Mouse (Mus musculus): Measurements from ENCODE around the gene Hjurp. TPM values are rescaled to one million over a fixed set of nuclear protein-coding genes. Genes with fewer than 3 reads are reported as not detected.

The Hjurp gene
- polyA plus RNA-seq, 1 experiment from 2014 or later: 141 TPM

DNA sequence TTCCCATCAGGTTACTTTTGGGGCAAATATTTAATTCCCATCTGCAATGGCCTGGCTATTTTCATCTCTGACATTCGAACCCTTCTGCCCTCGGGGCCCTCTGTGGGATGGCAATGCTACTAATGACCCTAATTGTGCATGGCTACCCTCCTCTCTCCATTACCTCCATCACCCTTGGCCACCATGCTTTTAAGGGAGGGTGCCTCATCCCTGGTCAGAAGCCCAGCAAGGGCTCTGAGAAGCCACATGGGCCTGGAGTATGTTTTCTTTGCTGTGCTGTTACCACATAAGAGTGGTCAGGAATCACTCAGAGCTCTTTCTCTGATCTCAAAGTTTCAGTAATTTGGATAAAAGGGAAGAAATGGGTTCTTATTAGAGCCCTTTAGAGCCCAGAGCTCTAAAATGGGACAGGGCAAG lies 22.1 kb upstream of the Hjurp start:
- 78% methylated on average over 2 of the region's 2 CpGs for WGBS
- no peak overlapping the region for H3K9ac ChIP-seq (ENCODE audit: low read length)
- H3K4me1 ChIP-seq (ENCODE audit: control insufficient read depth, insufficient read depth, low read length): no peaks in the 10 kb centered on the region
- peaks cover 81% of the 10 kb centered on the region for H3K9me3 ChIP-seq (ENCODE audit: control insufficient read depth, low read length)
- no peak overlapping the region for H3K27ac ChIP-seq (ENCODE audit: low read depth, low read length)
- no peaks in the 10 kb centered on the region for H3K36me3 ChIP-seq (ENCODE audit: control insufficient read depth, insufficient read depth, low read length)
- no peak overlapping the region for H3K4me2 ChIP-seq (ENCODE audit: low read depth)
- no peaks in the 10 kb centered on the region for H3K27me3 ChIP-seq (ENCODE audit: control insufficient read depth, insufficient read depth, low read length)
- no peak for ATAC-seq (ENCODE audit: insufficient read depth, low FRiP score, low TSS enrichment)
- H3K4me3 ChIP-seq (ENCODE audit: low read depth, low read length): no peak overlapping the region
- DNase-seq (ENCODE audit: low spot score): peak; percentile 9

DNA sequence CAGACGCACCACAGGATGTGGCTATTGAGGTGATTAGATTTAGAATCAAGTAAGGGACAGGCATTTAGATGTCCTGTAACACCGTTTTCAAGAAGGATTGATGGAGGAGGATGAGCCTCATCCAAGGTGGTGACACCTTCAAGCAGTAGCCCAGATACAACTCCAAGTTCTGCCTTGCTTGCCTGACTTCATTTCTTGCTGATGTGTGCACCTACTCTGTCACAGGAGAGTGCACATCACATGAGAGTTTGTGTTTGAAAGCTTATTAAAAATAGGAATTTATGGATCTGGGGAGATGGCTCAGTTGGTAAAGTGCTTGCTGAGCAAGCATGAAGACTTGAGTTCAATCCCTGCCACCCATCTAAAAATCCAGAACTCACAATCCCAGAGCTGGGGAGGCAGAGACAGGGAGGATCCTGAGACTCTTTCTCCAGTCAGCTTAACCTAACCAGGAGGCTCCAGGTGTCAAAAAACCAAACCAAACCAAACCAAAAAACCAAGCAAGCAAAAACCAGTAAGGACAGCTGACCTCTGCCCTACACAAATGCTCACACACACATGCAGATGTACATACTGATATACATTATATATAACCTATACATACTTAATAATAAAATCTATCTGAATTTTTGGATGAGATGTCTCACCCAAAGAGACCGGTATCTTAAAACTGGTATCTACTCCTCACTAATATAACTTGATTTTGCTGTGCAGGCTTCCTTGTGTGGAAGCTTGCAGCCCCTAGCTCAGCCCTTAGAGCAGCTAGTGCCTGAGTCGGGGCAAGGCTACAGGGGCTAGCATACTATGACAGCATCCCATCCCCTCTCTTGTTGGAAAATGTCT lies 21.5 kb upstream of the Hjurp start:
- no peaks in the 10 kb centered on the region for H3K4me1 ChIP-seq (ENCODE audit: control insufficient read depth, insufficient read depth, low read length)
- no peak for ATAC-seq (ENCODE audit: insufficient read depth, low FRiP score, low TSS enrichment)
- H3K36me3 ChIP-seq (ENCODE audit: control insufficient read depth, insufficient read depth, low read length): no peaks in the 10 kb centered on the region
- no peak overlapping the region for H3K9ac ChIP-seq (ENCODE audit: low read length)
- WGBS: 68% methylated on average over 4 of the region's 4 CpGs
- H3K9me3 ChIP-seq (ENCODE audit: control insufficient read depth, low read length): peaks cover 80% of the 10 kb centered on the region
- no peak overlapping the region for H3K27ac ChIP-seq (ENCODE audit: low read depth, low read length)
- H3K27me3 ChIP-seq (ENCODE audit: control insufficient read depth, insufficient read depth, low read length): no peaks in the 10 kb centered on the region
- peak; percentile 11 for DNase-seq (ENCODE audit: low spot score)
- no peak overlapping the region for H3K4me3 ChIP-seq (ENCODE audit: low read depth, low read length)
- H3K4me2 ChIP-seq (ENCODE audit: low read depth): no peak overlapping the region

DNA sequence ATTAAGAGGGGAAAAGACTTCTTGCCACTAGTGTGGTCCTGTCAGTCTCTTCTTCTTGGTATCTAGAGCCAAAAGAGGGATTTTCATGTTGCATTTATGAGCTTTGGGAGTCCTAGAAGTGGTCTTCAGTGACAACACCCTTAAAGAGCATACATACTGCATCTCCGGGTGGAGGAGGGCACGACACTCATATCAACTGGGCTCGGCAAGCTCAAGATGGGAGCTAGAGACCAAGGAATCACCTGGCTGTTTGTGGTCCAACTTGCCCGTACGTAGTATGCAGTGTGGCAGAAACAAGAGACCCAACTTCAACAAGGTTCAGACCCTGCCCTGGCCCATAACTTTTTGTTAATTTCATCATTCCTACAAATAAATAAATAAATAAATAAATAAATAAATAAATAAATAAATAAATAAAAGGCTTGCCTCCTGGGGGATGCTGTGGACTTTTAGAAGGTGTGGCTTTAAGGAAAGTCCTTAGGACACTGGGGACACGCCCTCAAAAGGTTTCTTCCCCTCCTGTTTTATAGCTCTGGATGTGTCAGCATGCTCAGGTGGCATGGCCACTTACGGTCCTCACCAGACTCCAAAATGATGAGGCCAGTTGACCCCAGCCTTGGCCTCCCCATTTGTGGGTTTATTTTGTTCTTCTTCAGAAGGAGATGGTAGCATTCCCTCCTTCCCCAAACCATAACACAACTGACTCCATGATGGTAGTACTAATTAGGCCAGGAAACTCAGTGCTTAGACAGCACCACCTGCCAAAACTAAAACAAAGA lies 20.2 kb upstream of the Hjurp start:
- no peaks in the 10 kb centered on the region for H3K27me3 ChIP-seq (ENCODE audit: control insufficient read depth, insufficient read depth, low read length)
- 67% methylated on average over 7 of the region's 7 CpGs for WGBS
- H3K4me3 ChIP-seq (ENCODE audit: low read depth, low read length): no peak overlapping the region
- no peak for ATAC-seq (ENCODE audit: insufficient read depth, low FRiP score, low TSS enrichment)
- no peaks in the 10 kb centered on the region for H3K36me3 ChIP-seq (ENCODE audit: control insufficient read depth, insufficient read depth, low read length)
- H3K9ac ChIP-seq (ENCODE audit: low read length): no peak overlapping the region
- no peak overlapping the region for H3K4me2 ChIP-seq (ENCODE audit: low read depth)
- peaks cover 71% of the 10 kb centered on the region for H3K9me3 ChIP-seq (ENCODE audit: control insufficient read depth, low read length)
- H3K4me1 ChIP-seq (ENCODE audit: control insufficient read depth, insufficient read depth, low read length): no peaks in the 10 kb centered on the region
- DNase-seq (ENCODE audit: low spot score): peak; percentile 9
- no peak overlapping the region for H3K27ac ChIP-seq (ENCODE audit: low read depth, low read length)

DNA sequence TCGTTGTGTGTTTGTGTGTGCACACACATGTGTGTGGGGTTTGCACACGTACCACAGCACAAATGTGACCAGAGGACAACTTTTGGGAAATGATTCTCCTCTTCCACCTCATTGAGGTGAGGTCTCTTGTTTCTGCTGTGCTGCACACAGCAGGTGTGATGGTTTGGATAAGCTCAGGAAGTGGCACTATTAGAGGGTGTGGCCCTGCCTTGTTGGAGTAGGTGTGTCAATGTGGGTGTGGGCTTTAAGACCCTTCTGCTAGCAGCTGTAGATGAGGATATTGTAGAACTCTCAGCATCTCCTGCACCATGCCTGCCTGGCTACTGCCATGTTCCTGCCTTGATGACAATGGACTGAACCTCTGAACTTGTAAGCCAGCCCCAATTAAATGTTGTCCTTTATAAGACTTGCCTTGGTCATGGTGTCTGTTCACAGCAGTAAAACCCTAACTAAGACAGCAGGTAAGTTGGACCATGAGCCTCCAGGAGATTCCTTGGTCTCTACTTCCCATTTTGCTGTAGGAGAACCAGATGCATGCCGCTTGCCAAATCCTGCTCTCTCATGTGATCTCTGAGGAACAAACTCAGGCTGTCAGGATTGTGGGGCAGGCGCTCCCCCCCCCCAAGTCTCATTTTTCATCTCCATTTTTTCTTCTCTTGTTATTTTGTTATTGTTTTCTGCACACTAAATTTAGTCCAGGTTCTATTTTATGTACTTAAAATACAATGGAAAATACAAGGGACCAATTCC lies 18.9 kb upstream of the Hjurp start:
- Histone ChIP-seq H3K36me3 (ENCODE audit: control insufficient read depth, insufficient read depth, low read length) (no peaks in the 10 kb centered on the region), H3K27me3 (ENCODE audit: control insufficient read depth, insufficient read depth, low read length) (no peaks in the 10 kb centered on the region), H3K4me1 (ENCODE audit: control insufficient read depth, insufficient read depth, low read length) (no peaks in the 10 kb centered on the region), H3K4me2 (ENCODE audit: low read depth) (no peak overlapping the region), H3K4me3 (ENCODE audit: low read depth, low read length) (no peak overlapping the region), H3K9me3 (ENCODE audit: control insufficient read depth, low read length) (peaks cover 68% of the 10 kb centered on the region), H3K27ac (ENCODE audit: low read depth, low read length) (no peak overlapping the region), H3K9ac (ENCODE audit: low read length) (no peak overlapping the region)
- peak; percentile 10 for DNase-seq (ENCODE audit: low spot score)
- 74% methylated on average over 4 of the region's 4 CpGs for WGBS
- ATAC-seq (ENCODE audit: insufficient read depth, low FRiP score, low TSS enrichment): 0 out of 2 replicates have a peak, but pooled peaks have one; percentile 10

DNA sequence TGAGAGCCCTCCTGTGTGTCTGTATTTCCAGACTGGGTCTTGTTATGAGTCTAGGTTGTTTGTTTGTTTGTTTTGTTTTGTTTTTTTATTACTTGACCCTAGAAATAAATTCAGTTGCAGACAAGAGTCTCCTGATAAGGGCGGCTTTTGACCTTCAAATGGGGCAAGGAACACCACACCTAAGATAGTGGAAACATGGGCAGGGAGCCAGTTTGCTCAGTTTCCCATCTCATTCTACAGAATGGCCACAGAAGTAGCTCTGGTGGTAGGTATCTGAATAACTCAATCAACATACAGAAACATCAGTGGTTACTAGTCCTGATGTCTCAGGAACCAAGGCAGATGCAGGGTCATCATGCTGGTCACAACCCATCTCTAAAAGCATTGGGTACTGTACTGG lies 17.2 kb upstream of the Hjurp start:
- ATAC-seq (ENCODE audit: insufficient read depth, low FRiP score, low TSS enrichment) (no peak), DNase-seq (ENCODE audit: low spot score) (no peak)
- WGBS: 17% methylated on average over 1 of the region's 1 CpGs
- Histone ChIP-seq H3K4me2 (ENCODE audit: low read depth) (no peak overlapping the region), H3K27ac (ENCODE audit: low read depth, low read length) (no peak overlapping the region), H3K27me3 (ENCODE audit: control insufficient read depth, insufficient read depth, low read length) (no peaks in the 10 kb centered on the region), H3K4me3 (ENCODE audit: low read depth, low read length) (no peak overlapping the region), H3K36me3 (ENCODE audit: control insufficient read depth, insufficient read depth, low read length) (no peaks in the 10 kb centered on the region), H3K9ac (ENCODE audit: low read length) (no peak overlapping the region), H3K4me1 (ENCODE audit: control insufficient read depth, insufficient read depth, low read length) (no peaks in the 10 kb centered on the region), H3K9me3 (ENCODE audit: control insufficient read depth, low read length) (peaks cover 66% of the 10 kb centered on the region)

DNA sequence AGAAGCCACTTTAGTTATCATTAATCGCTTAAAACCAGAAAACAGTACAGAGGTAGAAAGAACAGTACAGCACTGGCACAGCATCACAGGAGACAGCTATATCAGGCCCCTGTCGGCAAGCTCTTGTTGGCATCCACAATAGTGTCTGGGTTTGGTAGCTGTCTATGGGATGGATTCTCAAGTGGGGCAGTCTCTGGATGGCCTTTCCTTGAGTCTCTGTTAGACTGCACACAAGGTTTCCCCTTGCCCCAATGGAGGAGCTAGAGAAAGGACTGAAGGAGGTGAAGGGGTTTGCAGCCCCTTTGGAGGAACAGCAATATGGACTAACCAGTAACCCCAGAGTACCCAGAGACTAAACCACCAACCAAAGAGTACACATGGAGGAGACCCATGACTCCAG lies 14.6 kb upstream of the Hjurp start:
- Histone ChIP-seq H3K27me3 (ENCODE audit: control insufficient read depth, insufficient read depth, low read length) (no peaks in the 10 kb centered on the region), H3K4me2 (ENCODE audit: low read depth) (no peak overlapping the region), H3K4me3 (ENCODE audit: low read depth, low read length) (no peak overlapping the region), H3K36me3 (ENCODE audit: control insufficient read depth, insufficient read depth, low read length) (no peaks in the 10 kb centered on the region), H3K9me3 (ENCODE audit: control insufficient read depth, low read length) (peaks cover 62% of the 10 kb centered on the region), H3K9ac (ENCODE audit: low read length) (no peak overlapping the region), H3K27ac (ENCODE audit: low read depth, low read length) (no peak overlapping the region), H3K4me1 (ENCODE audit: control insufficient read depth, insufficient read depth, low read length) (no peaks in the 10 kb centered on the region)
- DNase-seq (ENCODE audit: low spot score) (no peak), ATAC-seq (ENCODE audit: insufficient read depth, low FRiP score, low TSS enrichment) (no peak)
- 53% methylated on average over 2 of the region's 2 CpGs for WGBS

DNA sequence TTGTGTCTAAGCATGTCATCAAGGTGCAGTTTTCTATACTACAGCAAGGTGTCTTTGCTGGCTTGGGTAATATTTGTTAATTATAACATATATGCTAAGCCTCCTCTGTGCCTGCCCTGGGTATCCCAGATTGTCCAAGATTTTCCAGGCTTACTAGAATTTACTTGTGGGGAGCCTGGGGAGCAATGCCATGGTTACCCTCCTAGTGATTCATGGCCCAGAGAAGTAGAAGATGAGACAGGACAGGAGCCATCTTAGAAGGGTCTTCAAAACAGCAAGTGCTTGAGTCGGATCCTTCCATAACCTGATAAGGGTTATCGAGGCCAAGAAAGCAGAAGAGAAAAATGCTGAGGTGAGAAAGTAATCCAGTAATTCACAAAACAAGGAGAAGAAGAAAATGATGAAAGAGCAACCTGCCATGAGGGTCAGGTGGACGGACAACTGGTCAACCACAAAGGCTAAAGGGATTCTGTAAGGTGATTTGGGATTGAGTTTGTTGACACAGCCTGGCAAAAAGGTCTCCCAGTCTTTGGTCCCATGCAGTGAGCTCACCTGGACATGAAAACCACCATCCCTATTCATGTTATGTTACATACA lies 14.1 kb upstream of the Hjurp start:
- H3K27ac ChIP-seq (ENCODE audit: low read depth, low read length): no peak overlapping the region
- no peak overlapping the region for H3K9ac ChIP-seq (ENCODE audit: low read length)
- H3K4me2 ChIP-seq (ENCODE audit: low read depth): no peak overlapping the region
- DNase-seq (ENCODE audit: low spot score) (no peak), ATAC-seq (ENCODE audit: insufficient read depth, low FRiP score, low TSS enrichment) (no peak)
- no peaks in the 10 kb centered on the region for H3K27me3 ChIP-seq (ENCODE audit: control insufficient read depth, insufficient read depth, low read length)
- no peaks in the 10 kb centered on the region for H3K36me3 ChIP-seq (ENCODE audit: control insufficient read depth, insufficient read depth, low read length)
- WGBS: 66% methylated on average over 3 of the region's 3 CpGs
- no peak overlapping the region for H3K4me3 ChIP-seq (ENCODE audit: low read depth, low read length)
- H3K4me1 ChIP-seq (ENCODE audit: control insufficient read depth, insufficient read depth, low read length): no peaks in the 10 kb centered on the region
- H3K9me3 ChIP-seq (ENCODE audit: control insufficient read depth, low read length): peaks cover 66% of the 10 kb centered on the region

DNA sequence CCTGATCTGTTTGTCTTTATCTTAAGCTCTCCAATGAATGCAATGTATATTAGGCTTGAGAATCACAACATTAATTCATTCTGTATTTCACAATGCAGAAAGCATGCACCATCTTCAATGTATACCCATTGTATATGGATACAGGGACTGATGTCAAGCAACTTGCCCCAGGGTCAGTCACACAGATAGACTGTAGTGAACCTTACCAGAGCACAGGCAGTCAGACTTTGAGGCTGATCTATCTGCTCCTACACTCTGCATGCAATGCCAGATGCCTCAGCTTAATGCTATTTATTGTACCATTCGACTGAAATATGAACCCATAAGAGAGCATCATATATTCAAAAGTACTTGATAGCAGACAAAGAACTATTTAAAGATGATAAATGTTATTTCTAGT lies 13.1 kb upstream of the Hjurp start:
- H3K36me3 ChIP-seq (ENCODE audit: control insufficient read depth, insufficient read depth, low read length): no peaks in the 10 kb centered on the region
- H3K27ac ChIP-seq (ENCODE audit: low read depth, low read length): no peak overlapping the region
- H3K4me1 ChIP-seq (ENCODE audit: control insufficient read depth, insufficient read depth, low read length): no peaks in the 10 kb centered on the region
- H3K9ac ChIP-seq (ENCODE audit: low read length): no peak overlapping the region
- DNase-seq (ENCODE audit: low spot score) (no peak), ATAC-seq (ENCODE audit: insufficient read depth, low FRiP score, low TSS enrichment) (0 out of 2 replicates have a peak, but pooled peaks have one; percentile 28)
- WGBS: 74% methylated on average over 1 of the region's 1 CpGs
- H3K27me3 ChIP-seq (ENCODE audit: control insufficient read depth, insufficient read depth, low read length): no peaks in the 10 kb centered on the region
- H3K4me3 ChIP-seq (ENCODE audit: low read depth, low read length): no peak overlapping the region
- H3K4me2 ChIP-seq (ENCODE audit: low read depth): no peak overlapping the region
- H3K9me3 ChIP-seq (ENCODE audit: control insufficient read depth, low read length): peaks cover 65% of the 10 kb centered on the region
